Mouse (Mus musculus) neural tube, embryonic 11.5 days (tissue): ENCODE measurements around the gene Lepr. TPM values are rescaled to one million over a fixed set of nuclear protein-coding genes. Genes with fewer than 3 reads are reported as not detected.

ENCODE experiments used
- ATAC-seq: fragments of 200-750 bp; cut with Nextera tagmentation; 2 replicates; pipeline ENCODE4 v1.8.0; 2017; ENCODE audit warnings: moderate number of reproducible peaks, mild to moderate bottlenecking, moderate TSS enrichment, moderate library complexity; ENCODE audit not compliant: insufficient read depth, low FRiP score, low TSS enrichment
- DNase-seq: peaks from one replicate; pipeline ENCODE4 v3.0.0-alpha.2; 2015; ENCODE audit warnings: low spot score
- H3K27ac ChIP-seq: fragments of 300-500 bp; sonication (generic); 2 replicates; pipeline ENCODE4 v1.5.1; 2014; ENCODE audit warnings: low read depth, mild to moderate bottlenecking, low read length
- H3K27me3 ChIP-seq: fragments of 300-500 bp; sonication (generic); 2 replicates; pipeline ENCODE4 v1.6.1; 2014; ENCODE audit warnings: mild to moderate bottlenecking, low read length, mixed read lengths; ENCODE audit not compliant: control insufficient read depth, insufficient read depth
- H3K36me3 ChIP-seq: fragments of 300-500 bp; sonication (generic); 2 replicates; pipeline ENCODE4 v1.6.1; 2014; ENCODE audit warnings: mild to moderate bottlenecking, low read length, moderate library complexity, mixed read lengths; ENCODE audit not compliant: control insufficient read depth, insufficient read depth
- H3K4me1 ChIP-seq: fragments of 300-500 bp; sonication (generic); 2 replicates; pipeline ENCODE4 v1.6.1; 2014; ENCODE audit warnings: low read length, mixed read lengths; ENCODE audit not compliant: control insufficient read depth, insufficient read depth
- H3K4me2 ChIP-seq: fragments of 300-500 bp; sonication (generic); 2 replicates; pipeline ENCODE4 v1.6.1; 2014; ENCODE audit warnings: low read depth, mild to moderate bottlenecking, moderate library complexity
- H3K4me3 ChIP-seq: fragments of 300-500 bp; sonication (generic); 2 replicates; pipeline ENCODE4 v1.5.1; 2014; ENCODE audit warnings: low read depth, low read length
- H3K9ac ChIP-seq: fragments of 300-500 bp; sonication (generic); 2 replicates; pipeline ENCODE4 v1.6.1; 2014; ENCODE audit warnings: mild to moderate bottlenecking, low read length
- H3K9me3 ChIP-seq: fragments of 300-500 bp; sonication (generic); 2 replicates; pipeline ENCODE4 v1.6.1; 2016; ENCODE audit warnings: low read length; ENCODE audit not compliant: control insufficient read depth
- WGBS: fragments of 180-500 bp; shearing (Covaris S2); extraction: QIAGEN DNeasy Blood & Tissue Kit; methylation state at CpG from one replicate; pipeline ENCODE4 v1.1.7; 2014; 5-methylcytosine and 5-hydroxymethylcytosine counted together
- polyA plus RNA-seq: library from polyadenylated mRNA; unstranded; fragments of >200 nt; fragmentation: Nextera tagmentation; extraction: Ambion mirVana; gene quantifications from 2 replicates; pipeline ENCODE4 v1.2.1, GENCODE M21; 2014

Gene Lepr
- 5.2 and 5.5 TPM in 2 replicates for polyA plus RNA-seq

DNA sequence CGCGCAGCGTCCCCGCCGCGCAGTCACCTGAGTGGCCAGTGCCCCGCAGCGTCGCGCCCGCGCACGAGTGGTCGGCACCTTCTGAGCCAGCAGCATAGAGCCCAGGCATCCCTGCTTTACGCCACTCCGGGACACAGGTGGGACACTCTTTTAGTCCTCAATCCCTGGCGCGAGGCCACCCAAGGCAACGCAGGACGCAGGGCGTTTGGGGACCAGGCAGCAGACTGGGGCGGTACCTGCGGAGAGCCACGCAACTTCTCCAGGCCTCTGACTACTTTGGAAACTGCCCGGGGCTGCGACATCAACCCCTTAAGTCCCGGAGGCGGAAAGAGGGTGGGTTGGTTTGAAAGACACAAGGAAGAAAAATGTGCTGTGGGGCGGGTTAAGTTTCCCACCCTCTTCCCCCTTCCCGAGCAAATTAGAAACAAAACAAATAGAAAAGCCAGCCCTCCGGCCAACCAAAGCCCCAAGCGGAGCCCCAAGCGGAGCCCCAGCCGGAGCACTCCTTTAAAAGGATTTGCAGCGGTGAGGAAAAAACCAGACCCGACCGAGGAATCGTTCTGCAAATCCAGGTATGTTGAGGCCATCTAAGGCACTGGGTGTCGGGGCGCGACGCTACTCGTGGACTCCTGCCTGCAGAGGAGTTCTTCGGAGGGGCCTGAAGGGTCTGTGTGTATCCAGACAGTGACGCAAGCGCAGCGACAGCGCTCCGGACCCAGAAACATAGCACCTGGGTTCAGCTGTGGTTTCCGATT, at the start of gene Lepr:
Gene Lepr (plus strand): TSS at position 38 of the 755 bp plus-strand sequence.
- H3K27me3 ChIP-seq: peaks cover 17% of the 10 kb centered on the region
- H3K9ac ChIP-seq: peak within 1 kb of the TSS; percentile 48
- no peaks in the 10 kb centered on the region for H3K4me1 ChIP-seq
- no peaks in the 10 kb centered on the region for H3K9me3 ChIP-seq
- no peaks in the 10 kb centered on the region for H3K36me3 ChIP-seq
- no peak within 1 kb of the TSS for H3K27ac ChIP-seq
- WGBS: under 1% methylated on average over 50 of the region's 50 CpGs
- peak within 1 kb of the TSS; percentile 40 for H3K4me3 ChIP-seq
- peak; percentile 41 for DNase-seq
- H3K4me2 ChIP-seq: peak within 1 kb of the TSS; percentile 86
- no peak for ATAC-seq

DNA sequence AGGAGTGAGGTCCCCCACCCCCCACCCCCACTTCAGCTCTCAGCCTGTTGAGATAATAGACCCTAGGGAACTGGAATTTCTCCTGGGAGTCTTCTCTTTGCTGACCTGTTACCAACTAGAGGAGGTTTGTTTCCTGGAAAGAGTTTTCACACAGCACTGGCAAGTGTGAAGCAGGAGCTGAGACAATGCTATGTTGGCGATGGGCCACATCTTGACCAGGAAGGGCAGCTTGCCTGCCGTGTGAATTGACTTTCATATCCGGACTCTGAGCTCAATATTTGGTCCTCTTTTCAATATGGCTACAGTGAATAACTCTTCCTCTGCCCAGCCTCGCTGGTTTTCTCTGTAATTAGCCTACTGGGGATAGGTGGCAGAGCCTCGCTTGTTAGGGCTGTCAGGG, 48.0 kb upstream of the Lepr start:
- no peak for ATAC-seq
- no peak for DNase-seq
- Histone ChIP-seq H3K27ac (no peak overlapping the region), H3K9ac (no peak overlapping the region), H3K4me3 (no peak overlapping the region), H3K36me3 (no peaks in the 10 kb centered on the region), H3K4me2 (no peak overlapping the region), H3K9me3 (no peaks in the 10 kb centered on the region), H3K27me3 (no peaks in the 10 kb centered on the region), H3K4me1 (no peaks in the 10 kb centered on the region)
- WGBS: 80% methylated on average over 5 of the region's 5 CpGs

- no peak overlapping the region for H3K4me3 ChIP-seq
- WGBS: 89% methylated on average over 5 of the region's 5 CpGs
- H3K4me1 ChIP-seq: no peaks in the 10 kb centered on the region
- H3K36me3 ChIP-seq: no peaks in the 10 kb centered on the region
- H3K27ac ChIP-seq: no peak overlapping the region
- H3K9me3 ChIP-seq: no peaks in the 10 kb centered on the region
- H3K9ac ChIP-seq: no peak overlapping the region
- ATAC-seq: no peak
- no peaks in the 10 kb centered on the region for H3K27me3 ChIP-seq
- H3K4me2 ChIP-seq: no peak overlapping the region
- no peak for DNase-seq
Measured at GRCm38 (mm10) chr4:101669811-101670210, 47.4 kb upstream of the Lepr start.

DNA sequence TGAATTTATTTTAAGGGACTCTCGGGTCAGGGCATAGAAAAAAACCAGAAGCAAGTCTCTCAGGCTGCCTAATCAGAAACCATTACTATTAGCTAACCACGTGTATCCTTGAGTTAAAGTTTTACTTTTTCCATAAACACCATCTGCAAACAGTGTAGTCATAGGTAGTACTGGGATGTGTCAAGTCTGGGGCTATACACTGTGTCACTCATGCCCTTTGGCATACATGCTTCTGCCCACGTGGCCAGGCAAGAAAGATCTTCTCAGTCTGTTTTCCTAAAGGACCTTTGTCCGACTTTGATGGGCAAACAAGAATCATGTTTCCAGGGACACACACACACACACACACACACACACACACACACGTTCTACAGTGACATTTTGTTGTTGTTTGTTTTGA, 42.4 kb upstream of the Lepr start:
- H3K9ac ChIP-seq: no peak overlapping the region
- no peak overlapping the region for H3K27ac ChIP-seq
- no peak overlapping the region for H3K4me2 ChIP-seq
- H3K4me3 ChIP-seq: no peak overlapping the region
- H3K4me1 ChIP-seq: no peaks in the 10 kb centered on the region
- no peaks in the 10 kb centered on the region for H3K36me3 ChIP-seq
- WGBS: 79% methylated on average over 5 of the region's 5 CpGs
- ATAC-seq (no peak), DNase-seq (no peak)
- H3K27me3 ChIP-seq: no peaks in the 10 kb centered on the region
- no peaks in the 10 kb centered on the region for H3K9me3 ChIP-seq

DNA sequence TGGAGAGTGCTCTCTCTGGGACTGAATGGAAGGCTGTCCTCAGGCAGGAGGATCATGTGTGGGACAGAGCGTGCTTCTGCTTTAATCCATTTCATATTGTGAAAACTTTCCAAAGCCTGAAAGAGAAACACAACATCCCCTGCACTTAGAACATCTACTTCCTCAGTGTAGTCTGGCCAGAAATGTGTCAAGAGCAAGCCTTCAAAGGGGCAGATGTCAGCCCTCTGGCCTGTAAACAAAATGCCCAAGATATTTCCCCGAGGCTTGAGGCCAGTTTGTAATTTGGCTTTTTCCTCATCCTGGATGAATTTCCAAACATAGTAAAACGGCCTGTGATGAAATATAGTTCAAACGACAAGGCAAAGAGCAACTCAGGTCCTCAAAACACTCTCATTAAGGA, 41.5 kb upstream of the Lepr start:
- Histone ChIP-seq H3K9ac (no peak overlapping the region), H3K27ac (no peak overlapping the region), H3K9me3 (no peaks in the 10 kb centered on the region), H3K4me3 (no peak overlapping the region), H3K4me2 (no peak overlapping the region), H3K27me3 (no peaks in the 10 kb centered on the region), H3K36me3 (no peaks in the 10 kb centered on the region), H3K4me1 (no peaks in the 10 kb centered on the region)
- 82% methylated on average over 4 of the region's 4 CpGs for WGBS
- DNase-seq (no peak), ATAC-seq (no peak)

- Histone ChIP-seq H3K4me1 (no peaks in the 10 kb centered on the region), H3K4me3 (no peak overlapping the region), H3K36me3 (no peaks in the 10 kb centered on the region), H3K4me2 (no peak overlapping the region), H3K9ac (no peak overlapping the region), H3K27me3 (no peaks in the 10 kb centered on the region), H3K9me3 (no peaks in the 10 kb centered on the region), H3K27ac (no peak overlapping the region)
- ATAC-seq (no peak), DNase-seq (no peak)
- 89% methylated on average over 4 of the region's 4 CpGs for WGBS
Measured at GRCm38 (mm10) chr4:101682620-101683019, 34.6 kb upstream of the Lepr start.

DNA sequence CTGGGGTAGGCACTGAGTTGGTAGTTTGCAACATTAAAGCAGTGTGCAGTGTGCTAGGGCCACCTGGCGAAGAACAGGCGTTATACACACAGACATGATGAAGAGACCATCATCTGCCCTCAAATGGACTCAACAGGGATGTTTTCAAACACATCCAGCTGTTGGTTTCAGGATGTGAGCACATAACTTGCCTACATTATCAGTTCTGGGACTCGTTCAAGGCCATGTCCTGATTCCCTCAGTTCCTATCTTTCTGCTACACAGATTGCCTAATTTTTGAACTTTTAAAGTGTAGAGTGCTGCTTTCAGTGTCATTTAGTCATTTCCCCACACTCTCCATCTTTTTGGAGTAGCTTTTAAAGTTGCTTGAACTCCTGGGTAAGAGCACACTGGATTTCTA, 34.1 kb upstream of the Lepr start:
- DNase-seq (no peak), ATAC-seq (no peak)
- Histone ChIP-seq H3K36me3 (no peaks in the 10 kb centered on the region), H3K4me1 (no peaks in the 10 kb centered on the region), H3K4me2 (no peak overlapping the region), H3K27me3 (no peaks in the 10 kb centered on the region), H3K9ac (no peak overlapping the region), H3K27ac (no peak overlapping the region), H3K4me3 (no peak overlapping the region), H3K9me3 (no peaks in the 10 kb centered on the region)
- WGBS: 94% methylated on average over 3 of the region's 3 CpGs

DNA sequence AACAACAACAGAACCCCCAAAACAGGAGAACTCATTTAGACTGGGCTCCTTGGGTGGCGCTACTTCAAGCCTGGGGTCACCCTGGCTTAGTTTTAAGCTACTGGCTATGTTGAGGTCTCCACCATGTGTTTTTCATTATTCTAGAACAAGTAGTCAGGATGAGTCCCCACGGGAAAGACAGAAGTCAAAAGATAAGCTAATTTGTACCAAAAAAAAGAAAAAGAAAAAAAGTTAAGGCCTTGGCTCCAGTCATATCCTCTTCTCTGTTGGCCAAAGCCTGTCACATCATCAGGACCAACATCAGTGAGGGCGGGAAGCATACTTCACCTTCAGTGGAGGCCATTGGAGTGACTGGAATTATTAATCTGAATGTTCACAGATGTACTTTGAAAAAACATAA, 32.4 kb upstream of the Lepr start:
- 93% methylated on average over 3 of the region's 3 CpGs for WGBS

GRCm38 (mm10) chr4:101686227-101686810, 30.9 kb upstream of the Lepr start:
- H3K27ac ChIP-seq: no peak overlapping the region
- no peak for ATAC-seq
- no peak for DNase-seq
- no peaks in the 10 kb centered on the region for H3K4me1 ChIP-seq
- no peak overlapping the region for H3K4me3 ChIP-seq
- WGBS: 82% methylated on average over 13 of the region's 13 CpGs
- no peak overlapping the region for H3K9ac ChIP-seq
- H3K4me2 ChIP-seq: no peak overlapping the region
- H3K27me3 ChIP-seq: no peaks in the 10 kb centered on the region
- no peaks in the 10 kb centered on the region for H3K36me3 ChIP-seq
- no peaks in the 10 kb centered on the region for H3K9me3 ChIP-seq

More for the DNA sequence above, 32.4 kb upstream of the Lepr start:
- DNase-seq (no peak), ATAC-seq (no peak)
- no peaks in the 10 kb centered on the region for H3K9me3 ChIP-seq
- no peak overlapping the region for H3K4me2 ChIP-seq
- H3K9ac ChIP-seq: no peak overlapping the region
- H3K4me3 ChIP-seq: no peak overlapping the region
- H3K27me3 ChIP-seq: no peaks in the 10 kb centered on the region
- H3K36me3 ChIP-seq: no peaks in the 10 kb centered on the region
- no peaks in the 10 kb centered on the region for H3K4me1 ChIP-seq
- no peak overlapping the region for H3K27ac ChIP-seq
